Mouse (Mus musculus): Measurements from ENCODE around the gene Atg10.

Atg10 gene

DNA sequence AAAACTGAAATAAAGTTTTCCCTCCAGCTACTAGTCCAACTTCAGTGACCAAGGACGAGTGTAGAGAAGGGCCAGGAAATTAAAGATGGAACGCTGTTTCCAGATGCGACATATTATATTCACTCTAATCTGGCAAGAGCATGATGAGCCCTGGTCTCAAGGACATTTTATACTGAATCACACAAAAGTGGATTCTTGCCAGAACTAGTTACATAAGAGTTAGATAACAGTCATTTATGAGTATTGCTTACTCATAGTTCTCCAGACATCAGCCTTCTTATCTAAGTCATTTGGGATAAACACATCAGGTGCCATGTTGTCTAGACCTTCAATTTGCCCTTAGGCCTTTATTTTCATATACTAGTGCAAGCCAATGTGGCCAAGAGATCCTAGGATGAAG lies 108.9 kb downstream of the Atg10 start:
- no peak for DNase-seq (ENCODE audit: low spot score)

DNA sequence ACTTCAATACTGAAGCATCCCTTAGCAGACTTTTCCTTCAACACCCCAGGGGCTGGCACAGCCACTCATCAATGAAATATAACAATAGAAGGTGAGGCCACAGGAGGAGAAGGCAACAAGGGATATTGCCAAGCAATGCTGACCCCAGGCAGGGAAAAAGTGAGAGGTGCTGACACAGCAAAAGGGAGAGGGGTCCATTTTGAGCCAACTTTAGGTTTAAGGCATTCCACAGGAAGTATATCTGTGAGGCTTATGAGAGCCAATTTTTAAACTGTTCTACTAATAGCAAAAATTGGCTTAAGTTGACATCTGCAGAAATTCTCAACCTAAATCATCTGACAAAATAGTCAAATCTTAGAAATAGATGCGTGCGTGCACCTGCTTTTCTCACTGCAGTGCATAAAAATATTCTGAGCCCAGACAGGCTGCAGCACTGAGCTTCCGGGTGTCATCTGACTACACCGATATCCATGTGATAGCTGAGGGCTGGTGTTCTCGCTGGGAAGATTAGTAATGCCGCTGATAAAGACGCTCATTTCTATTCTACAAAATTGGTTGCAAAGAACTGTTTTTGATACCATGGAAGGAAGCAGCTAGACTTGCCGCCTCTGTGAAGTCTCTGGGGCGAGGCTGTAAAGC lies 116.3 kb downstream of the Atg10 start:
- no peak for DNase-seq (ENCODE audit: low spot score)

DNA sequence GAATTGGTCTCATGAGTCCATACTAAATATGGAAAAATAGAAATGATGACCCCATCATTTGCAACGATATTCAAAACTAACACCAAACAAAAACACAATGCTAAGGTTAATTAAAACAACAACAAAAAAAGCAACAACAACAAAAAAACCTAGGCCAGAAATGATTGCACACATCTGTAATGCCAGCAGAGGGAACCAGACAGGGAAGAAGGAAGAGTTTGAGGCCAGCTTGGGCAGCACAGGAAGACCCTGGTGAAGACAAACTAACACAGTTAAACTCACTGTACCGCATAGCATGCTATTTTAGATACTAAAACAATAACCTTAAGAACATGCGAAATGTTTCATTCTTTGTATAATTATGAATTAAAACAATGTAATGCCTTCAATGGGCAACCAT lies 121.5 kb downstream of the Atg10 start:
- DNase-seq (ENCODE audit: low spot score), result no peak

DNA sequence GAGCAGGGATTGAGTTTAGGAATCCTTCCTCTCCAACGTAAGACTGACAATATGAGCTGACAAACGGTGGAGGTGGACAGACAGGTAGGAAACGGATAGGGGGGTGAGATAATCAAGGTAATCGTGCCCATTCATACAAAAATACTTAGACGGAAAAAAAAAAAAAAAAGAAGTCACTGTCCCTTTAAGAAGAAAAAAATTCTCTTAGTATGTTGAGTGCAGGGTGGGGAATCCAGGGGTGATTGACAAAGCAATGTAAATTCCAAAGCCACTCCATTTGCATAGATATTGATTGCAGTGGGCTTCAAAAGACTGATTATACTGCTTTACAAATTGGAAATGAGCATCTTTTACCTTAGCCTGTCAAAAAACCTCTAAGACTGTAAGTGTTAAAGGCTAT lies 123.4 kb downstream of the Atg10 start:
- DNase-seq (ENCODE audit: low spot score), result no peak

DNA sequence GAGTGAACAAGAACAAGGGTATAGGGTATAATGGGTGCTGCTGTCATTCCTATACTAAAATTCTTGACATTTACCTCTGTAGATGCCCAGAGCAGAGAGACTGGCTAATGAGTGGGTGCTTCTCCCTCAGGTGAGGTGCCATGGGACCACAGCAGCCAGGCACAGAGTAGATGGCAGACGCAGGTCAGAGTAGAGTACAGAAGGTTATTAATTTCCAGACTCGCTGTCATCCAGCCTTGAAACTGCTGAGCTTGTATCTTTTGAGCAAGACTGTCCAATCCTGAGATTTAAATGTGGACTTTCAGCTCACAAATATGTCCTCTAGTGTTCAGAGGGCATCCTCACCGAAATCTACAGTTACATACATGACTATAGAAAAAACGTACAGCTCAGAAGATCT lies 128.9 kb downstream of the Atg10 start:
- DNase-seq (ENCODE audit: low spot score), result no peak

DNA sequence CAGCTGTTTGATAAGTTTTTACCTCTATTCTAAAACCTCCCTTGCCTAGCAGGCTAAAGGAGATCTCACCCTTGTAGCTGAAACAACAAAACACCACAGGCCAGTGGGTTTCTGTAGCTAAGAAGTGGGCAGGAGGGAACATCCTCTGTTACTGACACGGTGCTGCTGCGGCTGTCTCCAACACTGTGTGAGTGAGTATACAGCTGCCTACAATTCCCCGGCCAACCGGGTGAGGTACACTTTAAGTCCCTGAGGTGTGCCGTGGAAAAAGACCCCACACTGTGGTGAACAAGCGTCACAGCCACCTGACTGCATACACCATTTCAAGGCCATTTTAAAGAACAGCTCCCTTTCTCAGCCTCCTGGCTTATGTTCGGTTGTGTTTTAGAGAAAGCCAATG lies 129.6 kb downstream of the Atg10 start:
- DNase-seq (ENCODE audit: low spot score), result no peak

DNA sequence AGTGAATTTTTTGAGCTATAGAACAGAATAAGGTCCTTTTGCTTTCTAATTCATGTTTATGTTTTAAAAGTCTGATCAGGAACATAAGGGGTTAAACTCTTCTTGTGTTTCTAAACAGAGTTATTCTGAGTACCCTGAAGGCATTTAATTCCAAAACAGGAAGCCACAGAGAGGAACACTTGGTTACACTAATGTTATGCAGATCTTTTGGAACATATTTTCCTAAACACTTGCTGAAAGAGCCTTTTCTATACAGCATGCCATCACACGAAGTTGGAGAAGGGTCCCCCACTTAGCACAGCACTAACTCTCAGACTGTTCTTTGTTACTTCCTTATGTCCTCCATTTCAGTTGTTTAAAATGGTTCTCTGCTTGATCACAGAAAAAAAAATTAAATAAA lies 130.2 kb downstream of the Atg10 start:
- no peak for DNase-seq (ENCODE audit: low spot score)

DNA sequence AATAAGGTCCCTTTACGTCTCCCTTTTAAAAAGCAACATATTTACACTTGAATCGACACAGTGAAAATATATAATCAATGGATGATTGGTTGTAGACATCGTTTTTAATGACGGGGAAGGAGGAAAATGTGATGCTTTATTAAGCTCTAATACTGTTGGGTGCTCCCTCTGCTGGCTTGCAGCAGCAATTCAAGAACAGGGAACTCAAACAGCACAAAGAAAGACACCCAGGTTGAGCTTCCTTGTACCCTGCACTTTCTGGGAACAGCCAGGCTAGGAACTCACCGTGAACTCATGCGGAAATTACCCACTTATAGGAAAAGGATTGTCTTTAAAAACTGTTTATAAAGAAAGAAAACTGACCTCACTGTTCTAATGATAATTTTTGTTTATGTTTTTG lies 130.6 kb downstream of the Atg10 start:
- DNase-seq (ENCODE audit: low spot score), result no peak

DNA sequence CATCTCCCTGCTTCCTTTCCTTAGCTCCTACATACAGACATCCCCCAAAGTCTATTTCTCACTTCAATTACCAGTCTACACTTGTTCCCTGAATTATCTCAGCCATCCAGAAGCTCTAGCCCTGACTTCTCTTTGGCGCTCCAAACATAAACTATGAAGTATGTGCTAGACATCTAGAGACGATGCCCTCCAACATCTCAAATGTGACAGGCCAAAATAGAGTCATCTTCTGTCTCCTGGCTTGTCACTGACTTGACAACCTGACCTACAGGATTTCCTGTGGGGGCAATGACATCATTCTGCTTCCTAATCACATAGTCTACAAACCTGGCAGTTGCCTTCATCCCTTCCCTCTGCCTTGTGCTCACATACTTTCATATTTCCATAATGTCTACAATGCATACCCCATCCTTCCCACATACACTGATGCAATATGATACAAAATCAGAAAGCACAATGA lies 132.0 kb downstream of the Atg10 start:
- DNase-seq (ENCODE audit: low spot score), result no peak

DNA sequence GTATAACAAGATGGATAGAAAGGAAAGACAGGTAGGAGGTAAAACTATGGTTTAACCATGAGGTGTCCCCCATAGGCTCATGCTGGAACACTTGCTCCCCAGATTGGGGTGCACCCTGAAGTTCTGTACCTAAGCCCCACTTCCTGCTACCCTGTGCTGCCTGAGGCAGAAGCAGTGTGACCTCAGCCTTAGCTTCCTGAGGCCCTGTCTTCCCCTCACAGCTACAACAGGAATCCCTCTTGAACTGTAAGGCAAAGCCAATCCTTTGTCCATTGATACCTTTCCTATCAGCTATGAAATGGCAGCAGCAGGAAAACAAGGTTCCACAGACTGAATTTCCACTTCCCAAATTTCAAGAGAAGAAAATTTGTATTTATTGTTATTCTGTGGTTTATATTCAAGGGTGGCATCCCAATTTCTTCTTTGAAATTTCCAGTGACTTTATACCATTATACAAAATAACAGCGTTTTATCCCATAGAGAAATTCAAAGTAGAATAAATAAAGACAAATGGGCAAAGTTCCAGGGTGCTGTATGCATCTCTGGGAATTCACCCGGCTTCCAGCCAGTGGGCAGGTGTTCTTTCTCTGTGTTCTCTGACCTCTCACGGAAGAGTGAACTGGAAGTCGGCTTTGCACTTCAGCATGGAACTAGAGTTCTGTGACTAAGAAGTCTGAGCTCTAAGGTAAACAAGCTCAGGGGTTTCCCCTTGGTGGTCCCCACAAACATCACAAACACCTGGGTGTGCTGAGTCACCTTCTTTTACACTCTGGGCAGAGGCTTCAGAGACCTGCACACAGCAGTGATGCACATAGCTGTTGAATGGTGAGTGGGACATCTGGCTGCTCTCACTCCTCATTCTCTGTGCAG lies 132.7 kb downstream of the Atg10 start:
- DNase-seq (ENCODE audit: low spot score), result no peak

DNA sequence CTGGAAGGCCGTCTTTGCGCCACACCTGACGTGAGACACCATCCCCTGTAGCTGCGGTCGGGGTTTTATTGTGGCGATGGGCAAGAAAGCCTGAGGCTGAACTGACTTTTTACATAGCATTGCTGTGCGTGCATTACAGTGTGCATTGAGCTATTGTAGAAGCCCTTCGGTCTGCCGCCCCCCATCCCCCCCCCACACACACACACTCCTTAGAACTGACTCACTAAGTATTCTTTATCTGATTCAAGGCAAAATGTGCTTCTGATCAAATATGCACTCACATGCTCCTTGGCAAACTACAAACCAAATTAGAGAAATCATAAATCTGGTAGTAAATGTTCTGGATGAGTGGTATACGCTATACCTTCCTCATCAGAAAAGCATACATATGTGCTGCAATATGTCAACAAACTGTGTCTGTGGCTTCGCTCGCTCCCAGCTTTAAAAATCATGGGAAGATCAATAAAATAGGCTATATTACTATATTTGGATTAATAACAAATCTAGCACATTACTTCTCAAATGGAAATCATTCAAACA lies 137.3 kb downstream of the Atg10 start:
- DNase-seq (ENCODE audit: low spot score), result no peak

DNA sequence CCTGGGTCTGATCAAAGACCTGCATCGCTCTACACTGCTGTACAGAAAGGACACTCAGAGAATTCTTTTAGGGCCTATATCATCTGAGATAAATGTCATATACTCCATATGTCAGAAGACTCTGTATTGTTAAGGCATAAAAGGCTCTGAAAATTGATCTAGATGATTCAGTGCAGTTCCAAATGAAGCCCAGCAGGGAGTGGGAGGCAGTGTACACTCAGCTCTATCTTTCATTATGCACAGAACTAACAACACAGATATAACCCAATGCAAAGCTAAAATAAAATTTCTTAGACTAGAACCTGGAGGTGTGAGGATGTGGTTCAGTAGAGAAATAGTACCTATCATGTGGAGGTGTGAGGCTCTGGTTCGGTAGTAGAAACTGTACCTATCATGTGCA lies 151.4 kb downstream of the Atg10 start:
- DNase-seq (ENCODE audit: low spot score), result no peak

DNA sequence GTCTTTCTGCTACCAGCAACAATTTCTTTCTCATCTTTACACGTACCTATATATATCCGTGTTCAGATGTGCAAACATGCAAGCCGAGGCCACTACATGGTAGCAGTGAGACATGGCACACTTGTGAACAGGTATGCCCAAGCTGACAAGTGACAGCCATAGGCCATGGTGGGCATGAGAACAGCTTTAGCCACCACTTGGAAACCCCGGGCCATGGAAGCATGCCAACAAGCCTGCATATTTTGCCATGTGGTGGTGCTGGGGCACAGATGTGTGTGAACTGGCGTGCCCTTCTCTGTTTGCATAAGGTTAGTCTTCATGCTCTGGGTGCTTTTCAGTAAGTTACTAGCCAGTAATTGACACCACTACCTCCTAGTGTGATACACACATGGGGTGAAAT lies 162.9 kb downstream of the Atg10 start:
- DNase-seq (ENCODE audit: low spot score), result no peak

DNA sequence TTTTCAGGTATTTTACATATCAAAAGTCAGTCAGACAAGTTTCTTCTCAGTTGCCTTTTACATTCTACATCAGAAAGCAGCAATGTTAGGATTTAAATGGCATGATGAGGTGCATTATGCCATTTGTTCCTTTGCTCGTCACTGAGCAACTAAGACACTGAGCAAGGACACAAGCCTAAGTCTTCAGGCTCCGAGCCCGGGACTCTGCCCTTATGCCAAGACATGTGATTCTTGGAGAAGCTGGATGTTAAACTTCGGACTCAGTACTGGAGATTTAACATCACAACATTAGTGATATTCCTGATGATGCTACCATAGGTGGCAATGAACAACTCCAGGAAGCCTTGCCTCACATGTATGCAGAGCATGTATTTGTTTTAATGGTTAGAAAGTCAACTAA lies 175.6 kb downstream of the Atg10 start:
- no peak for DNase-seq (ENCODE audit: low spot score)

DNA sequence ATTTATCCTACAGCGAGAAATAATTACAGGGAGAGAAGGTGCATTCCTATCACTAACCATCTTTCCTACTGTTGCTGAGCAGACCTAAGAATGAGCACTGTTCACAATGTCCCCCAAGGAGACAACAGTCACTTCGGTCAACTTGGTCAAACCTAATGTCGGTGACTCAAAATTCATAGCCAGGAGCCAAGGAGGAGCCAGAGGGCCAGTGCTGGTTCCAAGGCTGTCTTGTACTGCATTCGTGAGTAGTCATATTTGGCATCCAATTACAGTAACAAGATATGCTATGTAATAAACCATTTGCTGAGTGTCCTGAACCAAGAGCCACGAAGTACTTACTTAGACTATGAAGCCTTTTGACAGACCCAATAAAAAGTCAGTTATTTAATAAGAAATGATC lies 176.9 kb downstream of the Atg10 start:
- no peak for DNase-seq (ENCODE audit: low spot score)

DNA sequence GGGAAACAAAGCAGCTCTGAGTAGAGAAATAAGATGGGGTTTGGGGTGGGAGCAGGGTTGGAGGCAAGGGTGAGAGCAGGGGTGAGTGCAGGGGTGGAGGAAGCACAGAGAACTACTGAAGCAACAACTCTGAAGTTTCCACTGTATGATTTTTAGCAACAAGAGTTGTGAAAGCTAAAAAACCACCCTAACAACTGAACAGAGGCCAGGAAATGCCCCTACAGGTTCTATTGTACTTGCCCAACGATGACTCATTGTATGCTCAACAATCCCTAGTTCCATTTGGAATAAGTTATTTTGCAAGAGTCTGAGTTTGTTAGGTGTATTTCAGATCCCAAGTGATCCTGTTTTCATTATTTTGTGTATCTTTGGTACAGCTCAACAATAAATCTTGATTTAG lies 182.5 kb downstream of the Atg10 start:
- no peak for DNase-seq (ENCODE audit: low spot score)

DNA sequence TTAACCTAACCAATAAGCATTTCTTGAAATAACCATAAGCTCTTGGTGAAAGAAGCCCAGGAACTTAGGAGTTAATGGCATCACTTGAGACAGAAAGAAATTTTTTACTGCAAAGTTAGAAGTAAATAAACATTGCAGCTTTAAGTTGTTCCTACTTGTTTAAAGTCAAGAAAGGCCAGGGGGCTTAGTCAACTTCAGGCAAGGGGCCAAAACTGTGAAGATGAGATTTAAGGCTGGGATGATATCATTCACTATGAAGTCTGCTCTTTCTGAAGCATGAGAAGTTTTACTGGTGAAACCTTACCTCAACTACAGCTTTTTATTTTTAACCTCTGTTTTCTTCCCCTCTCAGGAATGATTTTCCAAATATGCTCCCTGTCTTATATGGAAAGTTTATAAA lies 183.3 kb downstream of the Atg10 start:
- no peak for DNase-seq (ENCODE audit: low spot score)

DNA sequence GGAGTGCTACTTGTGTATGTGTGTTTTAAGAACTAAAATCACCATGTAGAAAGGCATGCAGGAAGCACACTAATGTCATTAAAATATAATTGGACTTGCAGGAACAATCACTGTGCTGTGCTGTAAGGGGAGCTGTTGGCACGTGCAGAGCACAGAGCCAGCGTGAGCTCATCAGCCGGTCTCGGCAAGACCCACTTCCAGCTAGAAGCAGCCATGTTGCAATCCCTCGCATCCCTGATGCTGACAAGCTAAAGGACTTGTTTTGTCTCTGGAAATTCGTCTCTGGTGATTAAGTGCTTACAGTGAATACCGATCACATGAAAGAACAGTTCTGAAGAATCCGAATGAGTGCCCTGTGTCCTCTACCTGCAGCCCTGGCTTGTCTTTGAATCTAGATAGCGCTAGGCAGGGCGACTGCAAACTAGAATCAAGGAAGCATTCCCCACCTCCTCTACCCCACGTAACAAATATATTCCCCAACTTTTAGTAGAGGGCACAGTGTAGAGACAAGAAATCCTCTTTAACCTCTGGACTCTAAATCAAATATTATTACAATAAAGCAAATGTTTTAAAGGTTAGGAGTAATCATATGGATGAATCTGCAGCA lies 184.5 kb downstream of the Atg10 start:
- DNase-seq (ENCODE audit: low spot score), result no peak

DNA sequence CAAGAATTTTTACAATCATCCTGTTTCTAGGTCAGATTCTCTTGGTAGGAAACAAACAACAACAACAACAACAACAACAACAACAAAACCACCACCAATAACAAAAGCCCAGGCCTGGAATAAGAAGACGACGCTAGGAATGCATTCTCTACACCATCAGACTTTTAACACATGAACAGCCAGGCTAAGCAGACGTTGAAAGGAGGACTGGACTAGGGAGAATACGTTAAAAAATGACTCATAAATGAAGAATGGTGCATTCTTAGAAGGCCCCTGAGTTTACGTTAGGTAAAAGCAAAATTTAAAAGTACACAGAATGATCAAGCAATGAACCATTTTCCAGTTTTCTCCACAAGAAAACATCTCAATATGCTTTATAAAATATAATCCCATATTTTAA lies 185.1 kb downstream of the Atg10 start:
- DNase-seq (ENCODE audit: low spot score), result no peak

DNA sequence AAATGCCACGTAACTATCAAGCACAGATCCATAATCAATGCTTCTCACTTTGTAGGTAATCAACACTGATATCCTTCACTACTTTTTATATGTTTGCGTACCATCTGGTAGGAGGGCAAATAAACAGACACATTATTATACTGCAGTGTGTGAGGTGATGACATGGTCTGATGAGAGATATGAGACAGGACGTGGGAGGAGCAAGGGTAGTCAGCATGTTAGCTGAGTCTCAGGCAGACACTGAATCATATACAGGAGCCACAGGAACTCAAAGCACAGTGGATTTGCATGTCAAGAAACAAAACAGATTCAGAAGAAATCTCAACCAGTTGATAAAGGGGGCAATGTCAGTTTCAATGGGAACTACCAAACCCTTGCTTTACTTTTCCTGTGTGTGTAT lies 185.7 kb downstream of the Atg10 start:
- no peak for DNase-seq (ENCODE audit: low spot score)

DNA sequence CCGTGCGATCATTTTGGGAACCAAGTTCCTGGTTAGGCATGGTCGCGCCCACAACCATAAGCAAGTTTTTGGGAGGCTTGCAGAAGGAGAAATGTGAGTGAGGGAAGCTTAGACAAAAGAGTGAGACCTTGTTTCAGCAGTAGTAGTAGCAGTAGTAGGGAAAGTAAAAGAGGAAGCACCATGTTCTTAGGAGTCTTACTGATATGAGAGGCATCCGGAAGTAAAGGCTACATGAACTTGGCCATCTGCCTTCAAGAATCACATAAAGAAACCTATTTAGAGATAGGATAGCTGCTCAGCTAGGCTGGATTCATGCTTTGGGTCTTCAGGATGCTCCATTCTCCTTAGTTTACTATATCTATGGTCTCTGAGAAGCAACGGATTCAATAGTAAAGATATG lies 186.4 kb downstream of the Atg10 start:
- no peak for DNase-seq (ENCODE audit: low spot score)

DNA sequence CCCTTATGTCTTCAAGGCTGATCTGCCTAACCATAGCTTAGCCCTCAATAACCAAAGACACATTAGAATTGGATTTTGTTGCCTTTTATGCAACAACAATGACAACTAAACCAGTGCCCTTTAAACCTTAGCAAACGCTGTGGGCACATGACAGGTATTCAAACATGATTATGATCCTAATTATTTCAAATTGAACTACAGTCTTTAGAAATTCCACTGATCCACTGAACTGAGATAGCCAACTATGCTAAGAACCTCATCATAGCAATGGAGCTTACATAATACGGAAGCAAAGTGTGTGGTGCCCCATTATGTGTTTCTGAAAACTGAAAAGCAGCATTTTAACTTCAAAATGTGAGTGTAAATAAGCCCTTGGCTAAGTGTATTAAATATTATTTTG lies 191.9 kb downstream of the Atg10 start:
- DNase-seq (ENCODE audit: low spot score), result no peak

DNA sequence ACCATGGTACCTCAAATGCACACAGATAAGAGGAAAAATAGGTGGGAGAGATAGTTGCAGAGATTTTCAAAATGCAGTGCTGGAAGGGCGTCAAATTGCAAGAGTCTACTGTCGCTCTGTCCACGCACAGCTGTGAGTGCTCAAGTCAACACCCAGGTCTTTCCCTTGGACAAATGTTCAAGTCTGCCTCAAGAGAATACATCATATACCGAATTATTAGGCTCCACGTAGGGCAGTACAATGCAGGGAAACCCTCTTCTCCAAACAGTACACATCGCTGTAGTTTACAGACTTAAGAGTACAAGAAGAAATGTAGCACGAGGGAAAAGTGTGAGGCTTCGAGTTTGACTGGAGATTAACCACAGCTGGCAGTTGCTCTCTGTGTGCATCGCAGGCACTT lies 200.3 kb downstream of the Atg10 start:
- no peak for DNase-seq (ENCODE audit: low spot score)

Data from testis, postnatal 14 days (tissue).